Mouse (Mus musculus) kidney, postnatal 14 days (tissue): ENCODE results near the gene Macrod2.

Experiments used
- DNase-seq: peaks from one replicate; pipeline ENCODE4 v3.0.0; 2022; ENCODE audit warnings: mixed read lengths

Macrod2 gene

DNA sequence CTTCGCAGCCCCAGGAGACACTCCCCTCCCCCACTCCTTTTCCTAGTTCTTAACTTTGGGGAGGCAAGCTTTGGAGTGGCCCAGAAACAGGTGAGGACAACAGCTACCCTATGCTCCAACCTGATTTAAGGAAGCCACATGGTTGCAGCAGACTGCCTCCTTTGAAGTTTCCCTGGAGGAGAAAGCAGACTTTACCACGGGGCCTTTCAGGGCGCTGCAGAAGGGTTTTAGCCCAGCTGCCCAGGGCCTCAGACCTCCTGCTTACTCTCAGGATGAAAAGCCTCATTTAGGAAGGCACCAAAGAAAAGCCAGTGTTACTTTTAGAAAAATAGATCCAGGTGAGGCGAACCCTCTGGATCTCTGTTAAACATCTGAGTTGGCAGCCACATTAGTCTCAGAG, 1333.9 kb downstream of the Macrod2 start:
- no peak for DNase-seq

DNA sequence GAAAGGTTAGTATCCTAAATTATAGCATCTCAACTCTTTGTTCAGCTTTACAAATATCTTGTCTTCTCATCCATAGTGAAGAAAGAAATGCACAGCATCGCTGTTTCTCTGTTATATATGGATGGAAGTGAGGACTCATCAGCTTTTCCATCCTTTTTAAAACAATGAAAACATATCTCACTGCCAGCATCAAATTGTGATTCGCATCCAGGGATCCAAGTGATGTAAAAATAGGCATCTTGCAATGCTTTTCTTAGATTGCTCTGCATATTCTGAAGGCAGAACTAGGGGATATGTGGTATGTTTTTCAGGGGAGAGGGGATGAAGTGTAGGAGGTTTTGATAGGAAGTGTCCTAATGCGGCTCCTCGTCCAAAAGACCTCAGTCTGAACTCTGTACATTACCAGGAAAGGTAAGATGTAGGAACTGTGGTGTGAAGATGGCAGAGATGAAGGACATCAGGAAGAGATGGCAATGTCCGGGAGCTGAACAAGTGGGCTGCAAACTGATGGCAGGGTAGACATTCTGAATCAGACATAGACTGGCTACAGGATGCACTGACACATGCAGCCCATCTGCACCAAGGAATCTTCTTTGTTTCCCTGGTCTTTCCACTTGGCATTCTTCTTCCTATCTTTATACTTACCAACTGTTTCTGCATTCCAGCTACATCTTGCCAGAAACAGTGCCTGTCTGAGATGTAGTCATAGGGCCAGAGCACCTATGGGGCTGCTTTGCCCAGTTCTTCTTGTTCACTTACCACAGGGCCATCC, 1341.8 kb downstream of the Macrod2 start:
- DNase-seq, result no peak

DNA sequence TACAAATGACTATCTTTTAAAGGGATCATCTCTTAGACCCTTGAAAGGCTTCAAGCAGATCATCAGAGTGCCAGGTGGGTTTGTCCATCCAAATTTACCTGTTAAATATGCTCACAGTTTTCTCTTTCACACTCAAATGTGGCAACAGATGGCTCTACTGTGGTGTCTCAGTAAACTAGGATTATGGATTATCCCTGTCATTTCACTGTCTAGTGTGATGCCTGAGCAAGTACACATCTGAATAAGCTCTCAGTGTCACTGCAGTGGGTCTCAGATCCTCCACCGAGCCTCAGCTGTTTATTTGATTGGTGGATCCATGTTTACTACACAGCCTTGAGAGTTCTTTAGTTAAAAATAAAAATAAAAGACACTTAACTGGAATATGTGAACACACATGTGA, 1343.6 kb downstream of the Macrod2 start:
- no peak for DNase-seq

DNA sequence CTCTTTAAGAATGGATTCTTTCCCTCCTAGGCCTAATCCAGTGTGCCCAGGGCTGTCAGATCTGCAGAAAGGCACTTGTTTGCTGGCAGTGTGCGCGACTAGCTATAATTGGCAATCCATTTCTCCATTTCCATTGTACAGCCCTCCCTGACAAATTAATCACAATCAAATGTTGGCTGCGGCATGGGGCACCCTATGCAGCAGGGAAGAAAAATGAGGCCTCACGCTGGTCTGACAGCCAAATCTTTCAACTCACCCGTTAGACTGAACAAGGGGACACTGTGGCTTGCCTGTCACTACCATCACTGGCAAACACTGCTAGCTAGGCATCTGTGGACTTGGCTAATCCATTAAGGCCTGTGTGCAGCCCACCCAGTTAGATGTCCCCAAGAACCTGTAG, 1345.2 kb downstream of the Macrod2 start:
- no peak for DNase-seq

DNA sequence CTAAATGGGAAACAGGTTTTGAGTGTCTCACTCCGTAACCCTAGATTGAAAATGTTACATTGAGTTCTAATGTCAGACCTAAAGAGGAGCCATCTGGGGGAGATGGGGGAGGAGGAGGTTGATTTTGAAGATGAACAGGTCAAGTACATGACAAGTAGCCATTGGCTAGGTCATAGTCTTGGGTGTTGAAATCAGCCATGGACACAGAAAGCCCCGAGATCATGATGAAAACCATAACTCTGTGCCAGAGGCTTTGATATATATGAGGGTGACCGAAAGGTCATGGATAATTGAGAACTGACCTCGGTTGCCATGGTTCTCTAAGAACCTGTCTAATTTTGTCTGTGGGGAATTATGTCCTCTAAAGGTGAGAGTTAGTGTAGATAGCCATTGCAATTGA, 1405.1 kb downstream of the Macrod2 start:
- DNase-seq, result no peak

DNA sequence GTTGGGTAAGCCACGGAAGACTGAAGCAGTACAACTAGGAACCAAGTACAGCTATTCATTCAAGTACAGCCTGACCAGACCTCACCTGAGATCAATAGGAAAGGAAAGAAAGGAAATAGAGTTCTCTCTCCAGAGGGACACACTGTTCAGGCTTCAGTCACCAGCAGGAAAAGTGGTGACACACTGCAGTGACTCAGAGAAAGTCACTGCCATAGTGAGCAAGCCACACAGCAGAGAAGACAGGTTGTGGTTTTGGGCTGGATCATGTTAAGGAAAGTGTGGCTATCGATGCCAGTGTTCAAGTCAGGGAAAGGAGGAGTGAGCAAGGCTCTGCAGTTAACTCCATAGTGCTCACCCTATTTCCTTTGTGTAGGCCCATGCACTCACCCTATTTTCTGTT, 1405.8 kb downstream of the Macrod2 start:
- no peak for DNase-seq

DNA sequence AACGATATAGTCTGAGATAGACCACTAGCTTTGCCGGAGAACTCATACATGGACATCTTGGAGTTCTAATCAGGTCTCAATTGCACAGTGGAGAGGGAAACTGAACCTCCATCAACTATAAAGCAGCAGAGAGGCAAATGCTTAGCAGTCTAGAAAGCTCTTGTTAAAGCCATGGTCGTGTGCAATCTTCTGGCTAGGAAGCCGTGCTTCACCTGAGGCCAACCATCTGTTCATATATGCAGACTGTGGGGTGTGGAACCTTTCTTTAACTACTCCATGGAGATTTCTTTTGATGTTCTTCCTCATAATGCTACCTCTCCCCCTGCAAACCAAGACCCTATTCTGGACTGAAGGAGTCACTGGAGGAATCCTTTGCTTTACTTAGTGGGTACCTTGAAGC, 1421.2 kb downstream of the Macrod2 start:
- DNase-seq, result no peak

DNA sequence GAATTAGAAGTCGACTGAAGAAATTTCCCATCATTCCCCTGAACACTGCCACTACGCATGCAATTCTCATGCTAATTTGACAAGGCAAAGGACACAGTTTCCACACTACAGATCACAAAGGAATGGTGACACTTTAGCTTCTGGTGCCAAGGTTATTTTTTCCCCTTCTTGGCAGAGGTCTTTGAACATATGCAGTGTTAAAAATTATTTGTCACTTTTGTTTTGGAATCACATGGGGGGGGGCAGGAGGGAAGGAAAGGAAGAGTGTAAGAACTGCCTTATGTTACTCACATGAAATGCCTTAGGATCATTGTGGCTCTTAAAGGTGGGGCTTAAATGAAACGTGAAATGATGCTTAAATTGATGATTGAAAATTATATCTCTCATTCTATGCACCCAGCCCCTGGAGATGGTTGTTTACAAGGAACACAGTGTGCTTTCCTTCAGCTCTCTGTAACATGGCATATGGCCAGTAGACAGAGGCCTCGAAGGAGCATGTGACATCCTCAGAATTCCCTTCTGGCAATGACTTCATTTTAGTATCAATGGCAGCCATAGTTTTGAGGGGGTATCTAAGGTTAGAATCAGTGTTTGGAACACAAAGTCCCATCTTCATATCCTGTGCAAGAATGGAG, 1422.6 kb downstream of the Macrod2 start:
- no peak for DNase-seq

DNA sequence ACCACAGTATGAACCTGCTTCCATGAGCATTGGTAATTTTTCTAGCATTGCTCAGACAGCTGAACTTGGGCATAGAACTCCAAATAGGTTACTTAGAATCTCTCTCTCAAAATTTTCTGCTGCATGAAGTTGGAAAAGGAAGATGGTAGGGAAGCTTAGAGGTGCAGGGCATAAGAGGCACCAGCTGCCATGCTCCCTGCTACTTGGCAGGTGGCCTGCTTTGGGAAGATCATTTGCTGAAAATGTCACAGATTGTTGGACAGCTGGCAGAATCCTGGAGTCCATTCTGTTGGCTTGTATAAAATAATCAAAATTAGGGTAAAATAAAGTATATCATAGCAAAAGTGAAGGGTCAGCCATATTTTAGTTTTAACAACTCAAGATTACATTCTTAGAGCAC, 1425.7 kb downstream of the Macrod2 start:
- no peak for DNase-seq

DNA sequence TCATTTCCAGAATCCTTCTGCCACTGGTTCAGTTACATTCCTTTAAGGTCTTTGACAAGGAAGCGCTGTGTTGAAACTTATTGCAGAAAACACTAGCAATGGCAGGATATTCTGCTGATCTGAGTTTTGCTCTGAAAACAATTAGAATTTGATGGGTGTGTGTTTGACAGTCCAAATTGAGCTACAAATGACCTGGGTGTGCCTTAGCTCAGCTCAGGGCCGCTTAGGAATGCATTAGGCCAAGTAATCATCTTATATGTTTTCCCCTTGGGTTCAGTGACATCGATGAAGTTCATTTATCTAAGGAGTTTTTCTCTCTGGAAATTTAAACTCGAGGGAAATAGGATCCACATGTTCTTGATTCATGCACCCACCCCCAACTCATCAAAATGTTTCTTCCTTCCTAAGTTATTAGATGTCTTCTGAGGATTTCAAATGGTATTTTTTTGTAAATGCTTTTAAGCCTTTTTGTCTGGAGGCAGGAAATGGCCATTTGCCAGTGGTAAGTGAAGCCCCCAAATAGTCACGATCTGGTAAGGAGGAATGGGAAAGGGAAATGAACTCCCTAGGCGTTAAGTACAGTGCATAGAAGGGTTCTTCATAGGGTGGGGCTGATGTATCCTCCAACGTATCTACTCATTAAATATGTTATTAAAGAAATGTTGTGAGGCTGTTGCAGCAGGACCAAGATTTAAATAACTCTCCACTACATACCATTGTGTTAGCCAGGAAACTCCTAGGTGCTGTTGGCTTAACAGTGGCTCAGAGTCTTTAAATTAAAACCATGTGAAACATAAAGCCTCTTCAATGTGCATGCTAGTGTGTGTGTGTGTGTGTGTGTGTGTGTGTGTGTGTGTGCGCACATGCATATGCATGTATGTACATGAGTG, 1430.7 kb downstream of the Macrod2 start:
- no peak for DNase-seq

DNA sequence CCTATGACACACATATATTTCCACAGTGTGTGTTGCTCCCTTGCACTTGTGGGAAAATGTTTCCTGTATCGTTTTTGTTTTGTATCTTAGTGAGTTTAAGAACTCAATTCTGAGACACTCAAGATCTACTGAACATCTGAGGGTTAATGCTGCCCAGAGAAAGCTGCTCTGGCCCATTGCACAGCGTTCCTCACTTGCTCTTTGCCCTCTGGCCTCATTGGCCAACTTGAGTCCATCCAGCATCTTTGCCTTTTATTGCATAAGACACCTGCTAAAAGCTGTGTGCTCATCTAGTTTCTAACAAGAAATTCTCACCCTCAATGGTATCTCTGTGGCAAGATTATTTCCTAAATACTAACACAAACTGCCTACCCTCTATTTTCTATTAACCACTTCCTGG, 1435.4 kb downstream of the Macrod2 start:
- DNase-seq, result no peak

DNA sequence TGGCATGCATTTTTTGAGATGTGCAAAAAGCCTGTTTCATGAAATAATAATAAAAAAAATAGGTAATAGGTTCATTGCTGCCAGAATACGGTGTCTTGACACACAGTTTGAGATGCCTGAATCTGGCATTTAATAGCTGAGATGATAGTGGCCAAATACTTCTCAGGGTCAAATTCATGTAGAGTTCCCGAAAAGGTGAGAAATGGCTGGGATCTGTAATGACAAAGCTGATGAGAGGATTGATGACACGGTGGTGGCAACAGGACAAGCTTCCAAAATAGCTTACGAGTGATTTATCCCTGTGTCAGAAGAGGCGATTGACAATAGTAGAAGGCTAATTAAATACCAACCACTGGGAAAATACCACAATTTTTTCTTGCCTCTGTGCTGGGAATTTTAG, 1436.4 kb downstream of the Macrod2 start:
- no peak for DNase-seq

DNA sequence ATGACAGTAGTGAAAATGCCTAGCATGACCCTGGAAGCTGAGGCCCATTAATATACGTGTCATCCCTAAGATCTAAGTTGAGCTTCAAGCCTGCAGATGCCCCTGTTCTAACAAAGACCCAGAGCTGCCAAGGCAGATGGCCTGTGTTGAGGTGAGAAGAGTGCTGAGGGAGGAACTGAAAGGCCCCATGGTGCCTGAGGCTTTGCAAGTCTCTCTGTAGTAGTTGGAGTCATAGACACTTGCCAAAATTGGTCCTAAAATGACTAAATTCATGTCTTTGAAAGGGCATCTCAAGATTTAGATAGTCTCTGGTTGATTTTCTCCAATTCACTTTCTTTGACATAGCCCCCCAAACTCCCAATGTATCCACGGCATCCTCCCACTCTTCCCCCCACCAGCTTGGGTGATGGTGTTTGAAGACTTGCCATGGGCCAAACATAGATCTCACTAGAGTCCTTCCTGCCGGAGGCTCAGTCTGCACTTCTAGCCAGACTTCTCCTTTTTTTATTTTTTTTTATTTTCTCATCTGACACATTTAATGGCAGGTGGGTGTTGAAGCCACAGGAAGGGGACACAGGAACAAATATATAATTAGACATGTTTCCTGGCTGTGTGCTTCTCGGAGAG, 1439.2 kb downstream of the Macrod2 start:
- DNase-seq, result no peak

DNA sequence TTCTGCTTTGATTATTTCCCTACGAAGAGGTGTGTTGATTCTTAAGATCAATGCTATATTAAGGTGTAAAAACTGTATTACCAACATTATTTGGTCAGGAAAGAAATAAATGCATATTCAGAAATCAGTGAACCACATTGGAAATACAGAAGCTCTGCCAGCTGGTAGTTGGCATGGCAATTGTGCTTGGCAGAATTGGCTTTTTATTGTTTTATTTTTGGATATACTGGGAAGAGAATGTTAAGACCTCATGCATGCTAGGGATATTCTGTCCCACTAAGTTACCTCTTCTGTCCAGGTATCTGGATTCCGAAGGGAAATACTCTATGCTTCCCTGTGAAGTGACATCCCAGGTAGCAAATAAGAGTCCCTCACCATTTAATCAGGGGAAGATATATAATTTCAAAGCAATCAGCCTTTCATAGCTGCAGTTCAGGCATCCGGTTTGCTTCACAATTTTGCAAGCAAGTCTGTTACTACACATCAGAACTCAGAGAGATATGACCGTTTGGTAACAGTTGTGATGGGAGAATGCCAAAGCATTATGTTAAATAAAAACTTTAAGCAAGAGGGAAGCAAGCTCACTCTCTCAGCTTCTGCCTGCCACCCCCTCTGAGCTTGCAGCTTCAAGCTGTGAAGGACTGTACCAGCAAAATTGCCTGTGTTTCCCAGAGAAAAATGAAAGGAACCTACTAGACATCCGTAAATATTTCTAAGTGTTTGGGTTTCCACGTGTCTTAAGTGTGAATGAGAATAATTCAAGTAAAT, 1449.5 kb downstream of the Macrod2 start:
- DNase-seq, result no peak

DNA sequence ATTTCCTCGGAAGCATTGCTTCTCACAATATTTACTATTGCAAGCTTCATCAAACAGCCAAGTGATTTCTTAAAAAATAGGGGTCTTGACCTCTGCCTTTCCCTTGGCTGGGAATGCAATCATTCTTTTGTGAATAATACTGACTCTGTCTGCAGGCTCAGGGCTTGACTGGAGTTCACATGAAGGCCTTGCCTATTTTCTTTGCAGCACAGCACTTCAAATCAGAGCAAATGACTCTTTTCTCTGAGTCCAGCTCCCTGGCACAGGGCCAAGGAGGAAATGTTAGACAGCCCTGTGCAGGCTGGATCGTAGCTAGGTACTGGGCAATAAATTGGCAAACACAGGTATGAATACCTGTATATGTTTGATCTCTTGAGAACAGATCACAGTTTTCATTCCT, 1464.1 kb downstream of the Macrod2 start:
- peak; percentile 39 for DNase-seq

DNA sequence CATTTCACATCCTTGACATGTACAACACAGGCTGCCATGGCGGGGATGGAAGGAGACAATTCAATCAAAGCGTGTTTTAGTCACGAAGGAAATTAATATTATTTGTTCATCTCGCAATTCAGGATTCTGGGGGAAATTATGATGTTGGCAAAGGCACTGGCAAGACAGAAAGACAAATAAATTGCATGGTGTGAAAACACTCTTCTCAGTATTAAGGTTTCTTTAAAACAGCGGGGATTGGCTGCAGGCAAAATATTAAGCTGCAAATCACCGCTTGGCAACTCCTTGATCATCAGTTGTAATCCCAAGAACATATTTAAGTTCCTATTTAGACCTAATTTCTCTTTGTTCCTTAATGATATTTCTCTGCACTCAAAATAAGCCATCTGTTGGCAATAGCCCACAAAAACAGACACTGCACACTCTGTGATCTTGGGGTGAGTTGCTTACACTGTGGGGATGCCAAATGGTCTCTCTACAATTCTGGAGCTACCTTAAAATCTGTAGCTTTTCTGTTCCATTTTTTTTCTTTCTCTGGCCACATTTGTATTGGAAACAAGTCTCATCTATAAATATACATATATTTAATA, 1466.7 kb downstream of the Macrod2 start:
- no peak for DNase-seq

DNA sequence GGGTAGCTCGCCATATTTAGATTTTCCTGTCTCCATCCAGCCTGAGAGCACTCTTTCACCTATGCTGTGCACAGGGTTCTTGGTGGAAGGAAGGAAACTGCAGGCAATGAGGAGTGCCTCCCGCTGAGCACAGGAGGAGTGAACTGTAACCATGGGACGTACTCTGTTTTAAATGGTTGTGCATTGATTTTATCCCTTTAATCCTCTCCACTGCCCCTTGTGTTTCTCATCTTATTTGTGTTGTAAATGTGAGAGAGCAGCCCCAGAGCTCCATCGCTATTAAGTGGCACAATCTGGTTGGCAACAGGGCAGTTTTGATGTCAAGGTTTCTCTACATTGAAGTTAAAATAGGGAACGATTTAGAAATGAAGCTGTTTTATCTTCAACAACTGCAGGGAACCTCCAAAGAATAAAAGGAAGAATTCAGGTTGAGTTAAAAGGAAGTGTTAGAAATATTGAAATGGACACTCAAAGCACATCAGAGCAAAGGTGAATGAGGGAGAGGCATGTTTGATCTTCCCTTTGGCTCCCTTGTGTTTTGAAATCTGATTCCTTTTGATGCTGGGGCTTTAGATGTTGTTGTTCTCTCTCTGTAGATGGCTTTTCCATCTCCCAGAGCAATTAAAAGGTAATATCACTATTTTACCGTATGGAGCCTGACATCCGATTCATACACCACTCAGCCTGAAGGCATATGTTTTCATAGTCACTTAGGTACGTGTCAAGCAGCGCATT, 1467.6 kb downstream of the Macrod2 start:
- DNase-seq, result no peak

DNA sequence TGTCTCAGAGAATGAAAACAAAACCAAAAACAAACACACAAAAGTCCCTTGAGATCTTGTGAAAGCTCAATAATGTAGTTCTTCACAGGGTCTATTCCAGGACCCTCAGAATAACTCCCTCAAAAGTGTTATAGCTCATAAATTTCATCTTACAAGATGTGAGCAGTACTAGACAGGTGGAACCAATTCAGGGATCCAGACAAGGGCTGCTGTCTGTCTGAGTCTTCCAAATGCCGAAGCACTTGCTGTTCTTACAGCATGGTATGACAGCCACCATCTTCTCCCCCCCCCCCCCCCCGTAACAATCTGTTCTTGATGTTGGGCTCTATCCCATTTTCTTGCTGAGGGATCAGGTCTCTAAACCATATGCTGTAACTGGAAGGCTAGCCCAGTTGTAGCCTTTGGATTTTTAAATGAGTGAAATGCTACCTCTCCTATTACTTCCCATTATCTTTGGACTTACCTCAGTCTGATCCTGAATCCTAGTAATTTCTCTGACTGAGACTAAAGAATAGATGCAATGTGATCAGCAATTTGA, 1468.6 kb downstream of the Macrod2 start:
- DNase-seq, result no peak

DNA sequence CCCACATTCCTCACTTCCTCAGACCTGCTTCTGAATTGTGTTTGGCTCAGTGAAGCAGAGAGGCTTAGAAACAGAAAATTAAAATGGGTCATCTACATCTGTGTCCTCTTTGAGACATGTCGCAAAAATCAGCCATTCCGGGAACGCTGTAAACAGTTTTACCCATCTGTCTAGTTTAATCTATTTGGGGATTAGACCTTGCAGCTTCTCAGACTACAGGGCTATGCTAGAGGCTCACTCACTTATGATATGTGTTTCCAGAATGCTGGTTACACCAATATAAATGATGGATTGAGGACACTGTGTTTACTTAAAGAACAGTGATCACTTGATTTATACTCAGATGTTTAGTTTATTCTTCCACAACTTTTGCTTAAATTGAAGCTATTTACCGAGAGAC, 1475.8 kb downstream of the Macrod2 start:
- no peak for DNase-seq

DNA sequence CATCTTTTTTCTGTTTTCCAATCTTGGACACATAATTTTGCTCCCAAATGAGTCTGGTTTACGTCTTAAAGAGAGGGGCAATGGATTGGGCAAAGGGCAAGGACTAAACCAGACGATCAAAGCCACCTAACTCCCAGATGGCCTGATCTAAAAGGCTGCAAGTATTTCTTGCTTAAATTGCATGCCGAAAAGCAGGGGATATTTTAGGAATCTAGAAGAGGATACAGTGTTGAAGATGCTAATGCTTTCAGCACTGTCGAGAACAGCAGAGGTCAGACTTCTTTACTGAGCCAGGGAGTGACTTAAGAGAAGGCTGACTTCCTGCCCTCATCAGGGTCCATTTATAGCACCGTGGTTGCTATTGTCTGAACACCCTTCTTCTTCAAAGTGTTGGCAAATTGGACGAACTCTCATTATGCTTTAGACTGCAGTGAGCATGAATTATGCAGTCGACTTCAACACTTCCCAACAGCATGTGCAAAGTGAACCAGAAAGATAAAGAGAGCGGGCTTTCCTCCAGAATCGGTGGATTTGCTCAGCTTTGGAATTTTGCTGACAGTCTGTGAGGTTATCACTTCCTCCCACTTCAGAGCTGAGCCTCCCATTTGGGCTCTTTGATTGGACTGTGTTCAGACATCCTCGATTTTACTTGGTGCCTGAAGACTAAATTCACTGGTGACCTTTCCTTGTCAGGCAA, 1481.2 kb downstream of the Macrod2 start:
- no peak for DNase-seq
